Mouse (Mus musculus) hindbrain, embryonic 12.5 days (tissue): ENCODE results near the gene Dtymk. TPM values are rescaled to one million over a fixed set of nuclear protein-coding genes. Genes with fewer than 3 reads are reported as not detected.
A peak's percentile ranks its signal among the peaks of the same experiment; 100 is the strongest.

ENCODE experiments used
- ATAC-seq: fragments of 200-750 bp; cut with Nextera tagmentation; 2 replicates; pipeline ENCODE4 v1.8.0; 2017; ENCODE audit warnings: moderate TSS enrichment; ENCODE audit not compliant: low FRiP score
- H3K27ac ChIP-seq: fragments of 300-500 bp; sonication (generic); 2 replicates; pipeline ENCODE4 v1.5.1; 2016; ENCODE audit warnings: mild to moderate bottlenecking
- H3K27me3 ChIP-seq: fragments of 300-500 bp; sonication (generic); 2 replicates; pipeline ENCODE4 v1.6.1; 2016; ENCODE audit warnings: mild to moderate bottlenecking
- H3K36me3 ChIP-seq: fragments of 300-500 bp; sonication (generic); 2 replicates; pipeline ENCODE4 v1.6.1; 2016; ENCODE audit warnings: mild to moderate bottlenecking
- H3K4me1 ChIP-seq: fragments of 300-500 bp; sonication (generic); 2 replicates; pipeline ENCODE4 v1.6.1; 2016
- H3K4me2 ChIP-seq: fragments of 300-500 bp; sonication (generic); replicated peaks from 2 replicates; pipeline ENCODE4 v1.6.1; 2016; ENCODE audit warnings: mild to moderate bottlenecking
- H3K4me3 ChIP-seq: fragments of 300-500 bp; sonication (generic); 2 replicates; pipeline ENCODE4 v1.5.1; 2016; ENCODE audit warnings: mild to moderate bottlenecking
- H3K9ac ChIP-seq: fragments of 300-500 bp; sonication (generic); 2 replicates; pipeline ENCODE4 v1.6.1; 2016; ENCODE audit warnings: mild to moderate bottlenecking, moderate library complexity
- H3K9me3 ChIP-seq: fragments of 300-500 bp; sonication (generic); replicated peaks from 2 replicates; pipeline ENCODE4 v1.6.1; 2016; ENCODE audit warnings: mild to moderate bottlenecking
- WGBS: fragments of 180-500 bp; shearing (Covaris S2); methylation state at CpG from one replicate; pipeline ENCODE4 v1.1.7; 2016; 5-methylcytosine and 5-hydroxymethylcytosine counted together
- polyA plus RNA-seq: library from polyadenylated mRNA; unstranded; fragments of >200 nt; fragmentation: Nextera tagmentation; extraction: Ambion mirVana; gene quantifications from 2 replicates; pipeline ENCODE4 v1.2.1, GENCODE M21; 2016

Gene Dtymk
- polyA plus RNA-seq, 1 experiment from 2014 or later, result 194 TPM

DNA sequence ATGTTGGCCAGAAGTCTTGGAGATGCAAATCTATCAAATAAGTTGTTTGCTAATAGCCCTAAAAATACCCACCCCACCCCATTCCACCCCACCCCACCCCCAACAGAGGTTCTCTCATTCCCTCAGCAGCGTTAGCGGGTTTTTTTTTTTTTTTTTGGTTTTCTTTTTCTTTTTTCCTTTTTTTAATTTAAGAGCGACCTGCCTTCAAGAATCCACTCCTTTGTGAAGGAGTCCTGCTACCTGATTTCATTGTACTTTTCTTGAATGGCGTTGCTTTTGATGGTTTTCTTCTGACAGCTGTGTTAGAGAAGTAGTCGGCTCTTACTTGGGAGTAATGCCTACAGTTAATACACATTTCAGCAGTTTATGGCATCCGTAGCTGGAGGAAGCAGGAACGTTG, 46.1 kb downstream of the Dtymk start:
- Histone ChIP-seq H3K27ac (peak overlapping the region; percentile 92; the same call in 1 of the 2 replicates), H3K27me3 (no peaks in the 10 kb centered on the region), H3K9me3 (no peaks in the 10 kb centered on the region), H3K4me2 (peak overlapping the region; percentile 76), H3K9ac (peak overlapping the region; percentile 91), H3K36me3 (peaks cover under 1% of the 10 kb centered on the region; the same call in 1 of the 2 replicates), H3K4me3 (peak overlapping the region; percentile 97), H3K4me1 (peaks cover 28% of the 10 kb centered on the region)
- WGBS, result 39% methylated on average over 7 of the region's 7 CpGs
- ATAC-seq, result no peak

DNA sequence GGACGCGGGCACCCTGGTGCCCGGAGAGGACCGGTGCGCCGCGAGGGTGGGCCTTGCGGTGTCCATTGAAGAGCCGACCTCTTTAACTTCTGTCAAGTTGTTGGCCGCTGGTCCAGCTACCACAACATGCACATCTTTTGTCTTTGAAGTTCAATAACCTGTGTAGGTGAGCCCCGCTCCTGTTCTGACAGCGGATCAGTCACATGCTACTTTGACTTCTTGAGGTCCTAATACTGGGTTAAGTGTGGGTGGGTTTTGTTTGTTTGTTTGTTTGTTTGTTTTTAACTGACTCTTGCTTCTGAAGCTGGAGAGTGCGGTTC, 46.5 kb downstream of the Dtymk start:
- Histone ChIP-seq H3K9me3 (no peaks in the 10 kb centered on the region), H3K27ac (peak overlapping the region; percentile 92), H3K27me3 (no peaks in the 10 kb centered on the region), H3K4me1 (peaks cover 28% of the 10 kb centered on the region), H3K4me3 (peak overlapping the region; percentile 97), H3K36me3 (peaks cover 5% of the 10 kb centered on the region), H3K9ac (peak overlapping the region; percentile 91), H3K4me2 (peak overlapping the region; percentile 76)
- ATAC-seq, result no peak
- WGBS, result 1% methylated on average over 13 of the region's 13 CpGs

DNA sequence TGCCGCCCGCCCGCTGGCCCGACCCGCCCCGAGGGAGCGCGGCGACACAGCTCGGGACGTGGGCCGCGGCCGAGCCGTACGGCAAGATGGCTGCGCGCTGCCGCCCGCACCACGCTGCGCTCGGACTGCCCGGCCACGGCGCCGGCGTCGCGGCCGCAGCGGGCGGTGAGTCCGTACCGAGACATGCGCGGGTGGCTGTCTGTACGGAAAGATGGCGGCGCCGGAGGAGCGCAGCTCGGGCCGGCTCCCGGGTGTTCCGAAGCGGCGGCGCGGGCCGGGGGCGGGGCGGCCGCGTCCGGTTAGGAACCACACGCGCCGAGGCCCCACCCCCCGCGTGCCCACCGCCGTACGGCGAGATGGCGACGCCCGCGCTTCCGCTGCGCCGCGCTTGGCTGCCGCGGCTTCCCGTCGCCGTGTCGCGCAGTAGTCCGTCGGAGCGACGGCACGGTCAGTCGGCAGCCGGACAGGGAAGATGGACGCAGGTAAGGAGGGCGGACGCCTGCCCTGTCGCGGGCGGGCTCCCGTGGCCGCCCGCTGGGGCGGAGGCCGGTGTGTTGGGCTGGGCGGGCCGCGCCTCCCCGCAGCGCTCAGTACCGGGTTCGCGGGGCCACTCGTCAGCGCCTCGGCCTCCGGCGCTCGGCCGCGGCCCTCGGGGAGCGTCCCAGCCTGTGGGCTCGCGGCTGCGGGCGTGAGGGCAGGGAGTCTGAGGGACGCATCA, 47.0 kb downstream of the Dtymk start, which contains the start of gene Thap4:
Thap4 (minus strand) TSS at position 292 of the 718 bp plus-strand sequence.
- peak within 1 kb of the TSS; percentile 91 for H3K9ac ChIP-seq
- peak within 1 kb of the TSS; percentile 97 for H3K4me3 ChIP-seq
- no peaks in the 10 kb centered on the region for H3K27me3 ChIP-seq
- WGBS, result under 1% methylated on average over 94 of the region's 121 CpGs
- H3K27ac ChIP-seq, result peak within 1 kb of the TSS; percentile 92
- H3K4me1 ChIP-seq, result peaks cover 28% of the 10 kb centered on the region
- peak within 1 kb of the TSS; percentile 76 for H3K4me2 ChIP-seq
- H3K9me3 ChIP-seq, result no peaks in the 10 kb centered on the region
- peaks cover 10% of the 10 kb centered on the region for H3K36me3 ChIP-seq
- peak; percentile 92 for ATAC-seq

DNA sequence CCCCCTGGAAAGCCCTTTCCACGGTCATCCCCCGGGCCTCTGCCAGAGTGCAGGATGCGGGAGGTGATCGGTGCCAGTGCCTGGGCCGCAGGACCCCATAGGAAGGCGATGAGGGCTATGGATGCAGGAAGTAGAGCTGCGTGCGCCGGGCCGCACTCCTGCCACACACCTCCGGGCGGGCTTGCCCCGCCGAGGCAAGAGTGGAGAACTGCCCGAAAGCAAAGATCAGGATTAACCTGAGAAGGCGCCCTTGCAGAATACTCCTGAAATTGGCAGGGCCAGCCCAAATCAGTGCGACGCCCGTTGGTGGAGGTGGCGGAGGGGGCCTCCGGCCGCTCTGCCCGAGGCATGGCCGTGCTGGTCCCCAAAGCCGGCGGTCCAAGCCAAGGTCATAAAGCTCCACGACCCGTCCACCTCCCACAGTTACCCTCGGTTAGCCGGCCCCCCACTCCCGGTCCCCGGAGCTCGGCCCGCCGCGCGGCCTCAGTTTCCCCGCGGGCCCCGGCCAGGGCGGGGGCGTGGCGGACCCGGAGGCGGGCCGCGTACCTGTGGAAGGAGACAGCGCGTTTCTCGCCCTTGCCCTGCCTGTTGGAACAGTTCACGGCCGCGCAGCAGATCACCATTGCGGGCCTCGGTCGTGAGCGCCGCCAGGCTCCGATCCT, 47.7 kb downstream of the Dtymk start:
- Histone ChIP-seq H3K4me3 (peak overlapping the region; percentile 97), H3K27ac (peak overlapping the region; percentile 92), H3K27me3 (no peaks in the 10 kb centered on the region), H3K4me2 (peak overlapping the region; percentile 76), H3K4me1 (peaks cover 28% of the 10 kb centered on the region), H3K36me3 (peaks cover 17% of the 10 kb centered on the region), H3K9me3 (no peaks in the 10 kb centered on the region), H3K9ac (peak overlapping the region; percentile 91)
- WGBS, result under 1% methylated on average over 53 of the region's 59 CpGs
- peak; percentile 73 for ATAC-seq

DNA sequence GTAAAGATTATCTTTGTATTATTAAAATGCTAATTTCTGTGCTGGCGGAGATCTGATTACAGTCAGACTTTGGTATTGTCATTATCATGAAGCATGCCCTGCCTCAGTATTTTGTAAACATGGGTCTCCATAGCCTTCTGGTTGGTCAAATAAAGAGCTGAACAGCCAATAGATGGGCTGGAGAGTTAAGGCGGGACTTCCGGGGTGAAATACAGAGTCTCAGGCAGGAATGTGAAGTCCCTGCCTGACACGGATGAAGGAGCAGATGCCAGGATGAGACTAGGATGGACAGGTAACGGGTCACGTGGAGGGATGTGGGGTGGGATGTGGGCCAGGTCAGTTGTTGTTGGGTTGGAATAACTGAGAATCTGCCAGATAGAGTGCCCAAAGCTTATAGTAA, 50.4 kb downstream of the Dtymk start, which contains the start of gene Atg4b:
Atg4b (plus strand) TSS at position 211 of the 400 bp plus-strand sequence.
- 83% methylated on average over 6 of the region's 6 CpGs for WGBS
- no peak within 1 kb of the TSS for H3K9ac ChIP-seq
- H3K9me3 ChIP-seq, result no peaks in the 10 kb centered on the region
- H3K4me2 ChIP-seq, result no peak within 1 kb of the TSS
- no peak within 1 kb of the TSS for H3K27ac ChIP-seq
- no peak for ATAC-seq
- H3K4me1 ChIP-seq, result peaks cover 16% of the 10 kb centered on the region
- no peak within 1 kb of the TSS for H3K4me3 ChIP-seq
- H3K27me3 ChIP-seq, result no peaks in the 10 kb centered on the region
- H3K36me3 ChIP-seq, result peaks cover 23% of the 10 kb centered on the region

DNA sequence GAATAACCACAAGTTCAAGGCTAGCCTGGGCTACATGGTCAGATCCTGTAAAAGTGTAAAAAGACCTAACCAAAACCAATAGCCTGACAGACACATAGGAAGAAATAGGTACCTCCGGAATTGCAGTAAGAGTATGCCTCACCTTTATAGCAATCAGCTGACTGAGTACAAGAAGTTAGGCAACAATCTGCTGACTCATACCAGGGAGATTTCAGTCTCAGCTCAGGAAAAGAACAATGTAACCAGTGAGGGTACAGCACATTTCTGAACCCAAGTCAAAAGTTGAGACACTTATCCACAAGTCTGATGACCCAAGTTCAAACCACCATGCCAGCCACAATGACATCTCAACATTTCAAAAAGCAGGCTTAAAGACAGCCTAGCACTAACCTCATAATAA, 53.2 kb downstream of the Dtymk start:
- WGBS, result 97% methylated on average over 1 of the region's 1 CpGs
- Histone ChIP-seq H3K27ac (no peak overlapping the region), H3K36me3 (peaks cover 25% of the 10 kb centered on the region), H3K4me3 (no peak overlapping the region), H3K4me2 (no peak overlapping the region), H3K27me3 (no peaks in the 10 kb centered on the region), H3K9ac (no peak overlapping the region), H3K9me3 (no peaks in the 10 kb centered on the region), H3K4me1 (peaks cover 7% of the 10 kb centered on the region)
- ATAC-seq, result no peak

DNA sequence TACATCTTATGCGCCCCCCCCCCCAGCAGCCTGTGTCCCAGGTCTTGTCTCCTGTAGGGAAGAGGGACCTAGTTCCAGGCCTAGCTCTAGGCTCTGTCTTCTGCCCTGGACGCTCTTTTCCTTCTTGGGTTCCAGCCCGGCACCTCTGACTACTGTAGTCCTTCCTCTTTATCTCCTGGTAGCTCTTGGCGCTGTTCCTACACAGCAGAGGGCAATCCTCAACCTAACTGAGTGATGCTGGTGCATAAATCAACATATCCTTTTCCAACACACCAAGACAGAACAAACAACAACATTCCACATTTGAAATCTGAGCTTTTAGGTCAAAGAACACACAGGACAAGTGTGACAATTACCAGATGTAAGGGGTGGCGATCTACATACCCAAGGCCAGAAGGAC, 55.6 kb downstream of the Dtymk start:
- H3K36me3 ChIP-seq, result peaks cover 27% of the 10 kb centered on the region
- no peak overlapping the region for H3K4me2 ChIP-seq

DNA sequence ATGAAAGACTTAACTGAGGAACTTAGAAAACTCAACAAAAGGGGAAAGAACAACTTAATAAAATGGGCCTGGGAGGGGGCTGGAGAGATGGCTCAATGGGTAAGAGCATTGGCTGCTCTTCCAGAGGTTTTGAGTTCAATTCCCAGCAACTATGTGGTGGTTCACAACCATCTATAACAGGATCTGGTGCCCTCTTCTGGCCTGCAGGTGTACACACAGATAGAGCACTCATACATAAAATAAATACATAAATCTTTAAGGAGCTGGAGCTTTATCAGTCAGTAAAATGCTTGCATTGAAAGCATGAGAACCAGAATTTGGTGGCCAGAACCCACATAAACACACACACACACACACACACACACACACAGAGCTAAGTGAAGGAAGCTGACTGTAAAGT, 58.8 kb downstream of the Dtymk start:
- Histone ChIP-seq H3K27ac (no peak overlapping the region), H3K4me2 (no peak overlapping the region), H3K9ac (no peak overlapping the region), H3K4me3 (no peak overlapping the region), H3K9me3 (no peaks in the 10 kb centered on the region), H3K36me3 (0 out of 2 replicates have a peak, but pooled peaks cover 4% of the 10 kb centered on the region), H3K4me1 (no peaks in the 10 kb centered on the region), H3K27me3 (no peaks in the 10 kb centered on the region)
- ATAC-seq, result no peak

More for the DNA sequence above, 55.6 kb downstream of the Dtymk start:
- no peaks in the 10 kb centered on the region for H3K9me3 ChIP-seq
- H3K27ac ChIP-seq, result no peak overlapping the region
- WGBS, result 87% methylated on average over 5 of the region's 5 CpGs
- no peak overlapping the region for H3K4me3 ChIP-seq
- no peaks in the 10 kb centered on the region for H3K4me1 ChIP-seq
- ATAC-seq, result no peak
- H3K27me3 ChIP-seq, result no peaks in the 10 kb centered on the region
- H3K9ac ChIP-seq, result no peak overlapping the region

Other genes with a start within 250 kb of the Dtymk start
- gene Stk25, start 143.3 kb downstream of the Dtymk start, polyA plus RNA-seq, result 249 and 254 TPM in 2 replicates
- gene Bok, start 116.3 kb downstream of the Dtymk start, polyA plus RNA-seq, result 43.8 and 44.1 TPM in 2 replicates
- gene Atg4b, start 50.4 kb downstream of the Dtymk start, polyA plus RNA-seq, result 106 and 110 TPM in 2 replicates
- gene Thap4, start 47.1 kb downstream of the Dtymk start, polyA plus RNA-seq, result 39.5 and 39.9 TPM in 2 replicates
- 15.0 and 15.8 TPM in 2 replicates for gene Ing5, start 2.0 kb upstream of the Dtymk start, polyA plus RNA-seq
- gene D2hgdh, start 23.0 kb upstream of the Dtymk start, polyA plus RNA-seq, result 16.8 and 17.0 TPM in 2 replicates
- gene Gal3st2, start 59.4 kb upstream of the Dtymk start, polyA plus RNA-seq, result not detected in 2 replicates
- 0.08 TPM in 1 of 2 replicates, not detected in the other for gene Gal3st2b, start 116.4 kb upstream of the Dtymk start, polyA plus RNA-seq
- gene Gal3st2c, start 188.6 kb upstream of the Dtymk start, polyA plus RNA-seq, result not detected in 2 replicates
- gene Neu4, start 218.5 kb upstream of the Dtymk start, polyA plus RNA-seq, result not detected in 2 replicates